Mouse (Mus musculus) left cerebral cortex, postnatal 4 days (tissue): ENCODE measurements around the gene Twist2. TPM values are rescaled to one million over a fixed set of nuclear protein-coding genes. Genes with fewer than 3 reads are reported as not detected.

Experiments used
- DNase-seq: peaks from one replicate; pipeline ENCODE4 v3.0.0-alpha.2; 2022
- intact Hi-C: fragments of 180-260 bp; cut with DNase I; formaldehyde crosslinking; loops from one replicate; pipeline ENCODE4 v1.15.1; 2025
- total RNA-seq, 2 experiments: library from RNA; stranded (reverse); gene quantifications; 2 replicates each; pipeline ENCODE4 v1.2.3; 2021

The Twist2 gene
- 1 to 10 TPM in 1 of 2 experiments, under 1 TPM in 1; 0.52 to 1.1 TPM for total RNA-seq

GRCm38 (mm10) chr1:91800967-91801843 lies at the start of gene Twist2:
Twist2 (plus strand) TSS chr1:91801461.
- DNase-seq: no peak

DNA sequence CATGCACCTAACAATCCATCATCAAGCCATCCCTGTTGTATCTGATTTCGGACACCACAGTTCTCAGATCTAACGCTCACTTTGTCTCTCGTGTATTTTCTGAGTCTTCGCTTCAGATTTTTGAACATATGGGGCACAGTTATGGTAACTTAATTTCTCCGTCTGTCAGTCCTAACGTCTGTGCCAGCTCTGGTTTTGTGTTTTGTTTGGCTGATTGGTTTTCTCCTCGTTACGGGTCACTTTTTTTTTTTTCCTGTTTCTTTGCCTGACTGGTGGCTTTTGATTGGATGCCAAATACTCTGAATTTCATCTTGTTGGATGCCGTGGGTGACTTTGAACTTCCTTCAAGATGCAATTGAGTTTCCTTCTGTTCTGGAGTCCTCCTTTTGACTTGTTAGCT lies 48.3 kb upstream of the Twist2 start:
- no peak for DNase-seq
- intact Hi-C loops: no loop called here

More at GRCm38 (mm10) chr1:91800967-91801843, at the start of gene Twist2:
- intact Hi-C loops: no loop called here

DNA sequence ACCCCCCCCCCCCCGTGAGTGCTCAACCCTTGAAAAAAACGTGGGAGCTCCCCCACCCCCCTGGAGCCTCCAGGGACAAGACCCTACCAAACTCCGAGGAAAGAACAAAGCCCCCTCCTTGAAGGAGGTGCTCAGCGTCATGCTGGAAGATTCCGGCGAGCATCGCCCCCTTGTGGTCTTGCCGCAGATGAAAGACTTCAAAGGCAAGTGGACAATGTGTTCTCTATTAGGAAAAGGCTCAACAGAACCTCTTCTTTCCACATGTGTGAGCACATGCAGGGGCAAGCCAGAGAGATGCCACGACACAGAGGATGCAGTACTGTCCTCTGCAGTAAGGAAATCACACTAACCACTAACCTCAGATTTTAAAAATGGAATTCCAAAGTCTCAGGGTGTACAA lies 46.2 kb upstream of the Twist2 start:
- intact Hi-C loops: loop anchor here (5.0 kb wide), 1 partner anchor 183 kb away; no protein-coding TSS in a partner anchor
- peak; percentile 83 for DNase-seq

GRCm38 (mm10) chr1:91757292-91757691 lies 44.0 kb upstream of the Twist2 start:
- DNase-seq: no peak
- intact Hi-C loops: loop anchor here (5.0 kb wide), 1 partner anchor 185 kb away; no protein-coding TSS in a partner anchor

DNA sequence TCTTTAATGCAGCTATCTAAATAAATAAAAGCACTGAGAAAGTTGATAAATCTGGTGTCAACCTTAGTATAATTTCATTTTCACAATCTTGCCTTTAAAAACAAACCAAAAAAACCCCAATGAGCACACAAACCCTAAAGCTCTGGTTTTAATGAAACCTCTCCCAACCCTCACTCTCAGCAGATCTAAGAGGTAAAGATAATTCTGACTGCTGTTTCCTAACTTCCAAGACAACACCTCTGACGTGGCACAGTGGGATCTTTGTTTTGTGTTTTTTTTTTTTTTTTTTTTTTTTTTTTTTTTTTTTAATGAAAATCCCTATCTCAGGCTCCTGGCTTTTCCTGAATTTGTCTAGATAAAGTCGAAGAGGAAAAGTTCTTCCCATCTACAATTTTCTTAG lies 43.1 kb upstream of the Twist2 start:
- DNase-seq: no peak
- intact Hi-C loops: loop anchor here (5.0 kb wide), 1 partner anchor 186 kb away; no protein-coding TSS in a partner anchor

DNA sequence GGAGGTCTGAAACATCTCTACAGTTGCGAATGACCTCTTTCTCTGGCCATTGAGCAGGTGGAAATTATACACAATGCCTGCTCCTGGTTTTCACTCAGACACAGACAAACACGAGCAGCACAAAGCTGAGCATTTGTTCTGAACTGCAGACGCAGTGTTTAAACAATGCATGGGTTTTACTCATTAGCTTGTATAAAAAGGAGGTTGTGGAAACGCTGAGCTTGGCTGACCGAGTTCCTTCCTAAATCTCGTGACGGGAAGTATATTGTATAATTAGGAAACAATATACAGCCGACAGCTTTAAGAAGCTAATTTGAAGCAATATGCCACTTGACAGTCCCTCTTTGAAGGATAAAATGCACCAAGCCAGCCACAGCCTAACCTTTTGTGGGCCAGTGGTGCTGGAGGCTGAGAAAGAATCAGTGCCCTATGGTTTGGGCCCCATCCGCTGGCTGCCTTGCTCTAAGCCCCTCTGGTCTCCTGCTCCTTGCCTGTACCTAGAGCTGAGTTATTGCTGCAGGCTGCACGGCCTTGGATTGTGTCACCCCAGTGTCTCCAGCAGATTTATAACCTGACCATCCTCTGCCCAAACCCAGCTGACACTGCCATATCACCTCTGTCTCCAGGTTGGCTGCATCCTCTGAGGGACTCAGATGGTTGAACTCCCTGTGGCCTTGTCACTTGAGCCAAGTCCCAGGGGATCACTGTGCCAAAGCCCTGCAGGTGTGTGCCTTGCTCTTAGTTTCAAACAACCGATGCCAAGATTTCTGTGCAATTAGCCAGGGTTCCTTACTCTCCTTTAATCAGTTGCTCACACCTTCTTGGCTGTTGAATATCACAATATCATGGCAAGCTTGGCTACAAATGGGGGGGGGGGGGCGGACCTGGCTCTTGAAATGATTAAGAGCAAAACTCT lies 42.4 kb upstream of the Twist2 start:
- DNase-seq: no peak
- intact Hi-C loops: loop anchor here (5.0 kb wide), 1 partner anchor 187 kb away; no protein-coding TSS in a partner anchor

- intact Hi-C loops: no loop called here
- no peak for DNase-seq
Measured at GRCm38 (mm10) chr1:91760140-91760986, 40.9 kb upstream of the Twist2 start.

GRCm38 (mm10) chr1:91762528-91763091 lies 38.7 kb upstream of the Twist2 start:
- no peak for DNase-seq
- intact Hi-C loops: no loop called here

GRCm38 (mm10) chr1:91770221-91770624 lies 31.0 kb upstream of the Twist2 start:
- no peak for DNase-seq

DNA sequence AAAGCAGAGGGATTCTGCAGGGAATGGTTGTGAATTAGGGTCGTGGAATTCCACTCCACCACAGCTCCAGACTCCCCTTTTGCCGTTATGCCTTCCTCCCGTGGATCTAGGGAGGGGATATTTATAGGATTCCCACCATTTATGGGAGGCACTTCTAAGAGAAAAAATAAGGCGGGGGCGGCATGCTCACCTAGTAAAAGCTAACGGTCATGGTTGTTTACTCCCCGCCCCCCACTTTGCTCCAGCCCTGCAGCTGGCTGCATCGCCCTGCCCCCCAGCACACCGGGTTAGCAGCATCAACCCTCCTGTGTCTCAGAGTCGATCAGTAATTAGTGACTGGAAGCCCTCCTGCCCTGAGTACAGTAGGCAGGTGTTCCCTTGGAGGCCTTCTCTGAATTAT lies 30.6 kb upstream of the Twist2 start:
- DNase-seq: no peak
- intact Hi-C loops: no loop called here

More at GRCm38 (mm10) chr1:91770221-91770624, 31.0 kb upstream of the Twist2 start:
- intact Hi-C loops: no loop called here

DNA sequence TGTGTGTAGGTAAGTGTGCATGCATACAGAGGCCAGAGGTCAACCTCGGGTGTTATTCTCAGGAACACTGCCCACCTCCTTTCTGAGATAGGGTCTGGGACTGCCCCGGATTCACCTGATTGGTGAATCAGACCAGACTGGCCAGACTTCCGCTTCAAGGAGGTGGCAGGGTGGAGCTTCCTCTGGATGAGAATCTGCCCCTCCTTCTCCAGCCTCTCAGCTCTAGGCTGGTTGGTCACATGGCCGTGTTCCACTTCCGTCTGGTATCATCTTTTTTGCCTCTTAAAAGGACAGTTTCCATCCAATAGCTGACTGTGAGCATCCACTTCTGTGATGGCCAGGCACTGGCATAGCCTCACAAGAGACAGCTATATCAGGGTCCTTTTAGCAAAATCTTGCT lies 24.3 kb upstream of the Twist2 start:
- intact Hi-C loops: no loop called here
- no peak for DNase-seq

DNA sequence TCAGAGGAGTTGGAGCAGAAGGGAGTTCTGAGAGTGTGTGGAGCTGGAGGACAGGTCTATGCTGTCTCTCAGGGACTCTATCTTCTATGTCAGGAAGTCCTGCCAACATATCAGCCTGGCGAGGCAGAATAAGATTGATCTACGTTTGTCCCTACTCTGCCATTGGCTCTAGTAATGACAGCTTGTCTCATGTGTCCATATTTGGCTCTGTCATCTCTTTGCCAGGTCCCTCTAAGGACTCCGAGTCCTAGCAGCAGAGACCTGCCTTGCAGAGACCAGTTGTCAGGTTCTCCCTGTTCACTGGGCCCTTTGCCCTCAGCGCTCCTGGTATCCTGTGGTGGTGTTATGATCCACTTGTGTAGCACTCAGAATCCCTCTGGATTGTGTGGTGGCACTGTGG lies 21.4 kb upstream of the Twist2 start:
- no peak for DNase-seq
- intact Hi-C loops: no loop called here

- intact Hi-C loops: no loop called here
- DNase-seq: no peak
Measured at GRCm38 (mm10) chr1:91781182-91781581, 20.1 kb upstream of the Twist2 start.

GRCm38 (mm10) chr1:91784162-91784561 lies 17.1 kb upstream of the Twist2 start:
- no peak for DNase-seq
- intact Hi-C loops: no loop called here

GRCm38 (mm10) chr1:91799323-91799722 lies 1.9 kb upstream of the Twist2 start:
- intact Hi-C loops: no loop called here
- DNase-seq: no peak

DNA sequence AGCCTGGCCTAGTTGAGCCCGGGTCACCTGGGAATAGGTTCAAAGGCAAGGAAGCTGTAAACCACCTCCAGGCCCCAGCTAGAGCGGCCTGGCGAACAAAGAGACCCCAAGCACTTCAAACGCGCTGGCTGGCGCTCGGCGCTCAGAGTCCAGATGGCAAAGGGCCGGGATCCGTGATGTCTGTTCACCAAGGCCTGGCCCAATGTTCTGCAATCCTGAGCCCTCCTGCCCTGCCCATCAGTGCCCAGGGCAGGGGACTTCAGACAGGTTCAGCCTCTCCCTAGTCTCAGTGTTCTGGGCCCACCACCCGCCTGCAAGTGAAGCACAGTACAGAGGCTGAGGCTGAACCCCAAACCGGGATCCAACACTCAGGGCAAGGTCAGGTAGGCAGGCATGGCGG lies 913 bp upstream of the Twist2 start:
- intact Hi-C loops: no loop called here
- no peak for DNase-seq

GRCm38 (mm10) chr1:91801844-91802366 lies 644 bp downstream of the Twist2 start:
- intact Hi-C loops: no loop called here
- no peak for DNase-seq

DNA sequence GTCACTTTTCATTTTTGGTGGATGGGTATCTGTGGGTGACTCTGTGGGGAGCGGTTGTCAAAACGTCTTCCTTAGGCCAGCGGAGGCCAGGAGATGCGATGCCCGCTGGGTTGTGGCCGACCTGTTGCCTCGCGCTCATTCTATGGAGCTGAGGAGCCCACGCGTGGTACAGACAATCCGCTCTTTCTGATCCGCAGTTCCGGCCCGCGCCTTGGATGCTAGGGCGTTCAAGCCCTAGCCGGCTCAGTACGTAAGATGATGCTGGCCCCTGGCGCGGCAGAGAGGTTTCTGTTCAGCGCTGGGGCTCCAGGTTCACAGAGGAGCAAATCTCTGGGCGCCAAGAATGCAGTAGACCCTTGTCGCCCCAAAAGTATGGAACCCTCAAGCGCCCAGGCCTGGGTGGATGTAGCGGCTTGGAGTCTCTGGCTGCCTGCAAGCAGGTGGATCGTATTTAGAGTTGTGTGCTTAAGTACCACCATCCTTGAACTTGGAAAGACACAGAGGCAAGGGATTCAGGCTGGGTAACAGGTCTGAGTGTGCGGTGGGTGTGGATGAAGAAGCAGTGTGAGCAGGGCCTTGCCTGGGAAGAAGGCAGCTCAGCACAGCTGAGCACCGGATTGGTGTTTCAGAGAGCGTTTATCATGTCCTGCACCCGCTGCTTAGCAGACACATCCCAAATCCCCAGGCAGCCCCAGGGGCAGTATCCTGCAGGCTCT lies 1.3 kb downstream of the Twist2 start:
- intact Hi-C loops: no loop called here
- DNase-seq: no peak

DNA sequence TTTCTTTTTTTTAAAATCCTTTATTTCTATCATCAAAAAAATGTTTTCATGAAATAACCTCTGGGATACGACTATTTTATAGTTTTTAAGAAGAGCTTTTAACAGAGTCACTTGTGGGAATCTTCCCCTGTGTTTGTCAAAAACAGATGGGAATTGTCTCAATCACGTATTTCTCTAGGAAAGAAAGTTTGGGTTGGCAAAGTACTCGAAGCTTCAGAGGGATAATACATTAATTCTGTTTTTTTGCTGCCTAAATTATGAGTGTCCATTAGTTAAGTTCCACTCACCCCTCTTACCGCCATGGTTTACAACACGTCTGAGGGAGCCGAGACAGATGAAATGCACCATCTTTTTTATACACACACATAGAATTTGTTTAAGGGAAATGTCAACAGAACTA lies 2.2 kb downstream of the Twist2 start:
- intact Hi-C loops: no loop called here
- no peak for DNase-seq
